Mouse (Mus musculus): ENCODE results near the gene Chd4. TPM values are rescaled to one million over a fixed set of nuclear protein-coding genes. Genes with fewer than 3 reads are reported as not detected.
"Not testable (repeated sequence)": the region's sequence is repeated elsewhere in the genome, so short reads cannot be mapped to it uniquely, and the experiment has no call there.

Chd4 gene
- polyA plus RNA-seq (2015; fragmentation: Nextera tagmentation; extraction: Ambion mirVana) = 98.9 and 112 TPM in 2 replicates

GRCm38 (mm10) chr6:125095391-125096278 is at the start of gene Chd4:
Gene Chd4, plus strand, starts transcription at chr6:125095981.
- peak within 1 kb of the TSS; percentile 82 for H3K4me3 ChIP-seq
- peaks cover 16% of the 10 kb centered on the region for H3K36me3 ChIP-seq
- 1% methylated on average over 41 of the region's 45 CpGs for WGBS
- ATAC-seq (replicated peaks) = peak; percentile 75
- H3K9me3 ChIP-seq = no peaks in the 10 kb centered on the region
- H3K4me1 ChIP-seq = peaks cover 41% of the 10 kb centered on the region
- no peaks in the 10 kb centered on the region for H3K27me3 ChIP-seq
- peak within 1 kb of the TSS; percentile 94 for H3K27ac ChIP-seq (replicated peaks)
- peak within 1 kb of the TSS; percentile 74 for H3K4me2 ChIP-seq (replicated peaks)
- peak within 1 kb of the TSS; percentile 84 for H3K9ac ChIP-seq (replicated peaks)

DNA sequence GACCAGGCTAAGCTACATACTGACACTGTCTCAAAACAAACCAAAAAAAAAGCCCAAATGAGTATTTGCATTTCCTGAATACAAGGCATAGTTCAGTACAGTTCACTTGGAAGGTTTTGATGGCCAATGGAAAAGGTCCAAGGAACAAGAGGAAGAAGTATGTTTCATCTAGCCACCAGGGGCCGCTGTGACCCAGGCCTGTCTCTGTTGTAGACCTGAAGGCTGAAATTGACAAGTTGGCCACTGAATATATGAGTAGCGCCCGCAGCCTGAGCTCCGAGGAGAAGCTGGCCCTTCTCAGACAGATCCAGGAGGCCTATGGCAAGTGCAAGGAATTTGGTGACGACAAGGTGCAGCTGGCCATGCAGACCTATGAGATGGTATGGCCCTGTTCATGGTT is 49.1 kb upstream of the Chd4 start:
- peaks cover 75% of the 10 kb centered on the region for H3K36me3 ChIP-seq

DNA sequence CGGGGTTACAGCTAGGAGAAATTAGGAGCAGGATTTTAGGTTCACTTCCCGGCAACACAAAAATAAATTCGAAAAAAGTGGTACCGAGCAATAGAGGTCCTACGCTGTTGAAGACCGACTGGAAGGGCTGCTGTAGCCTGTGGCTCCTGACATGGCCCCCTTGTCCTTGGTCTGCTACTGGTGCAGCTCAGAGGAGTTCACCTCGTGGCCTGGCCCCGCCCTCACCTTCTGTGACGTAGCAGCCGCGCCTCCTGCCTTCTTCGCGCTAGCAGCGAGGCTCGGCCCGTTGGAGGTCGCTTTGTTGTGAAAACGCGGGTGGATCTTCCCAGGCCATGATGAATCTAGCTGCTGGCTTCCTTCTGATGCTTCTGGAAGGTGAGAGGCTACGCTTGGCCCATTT is 46.1 kb upstream of the Chd4 start, which contains the start of gene Acrbp:
Gene Acrbp (plus strand): TSS at position 12 of the 400 bp plus-strand sequence.
- no peak within 1 kb of the TSS for H3K27ac ChIP-seq (replicated peaks)
- no peaks in the 10 kb centered on the region for H3K9me3 ChIP-seq
- no peak within 1 kb of the TSS for H3K9ac ChIP-seq (replicated peaks)
- 39% methylated on average over 20 of the region's 20 CpGs for WGBS
- no peak within 1 kb of the TSS for H3K4me3 ChIP-seq
- ATAC-seq (replicated peaks) = no peak
- H3K4me2 ChIP-seq (replicated peaks) = no peak within 1 kb of the TSS
- peaks cover 3% of the 10 kb centered on the region; the same call in 1 of the 2 replicates for H3K4me1 ChIP-seq
- H3K27me3 ChIP-seq = no peaks in the 10 kb centered on the region
- peaks cover 90% of the 10 kb centered on the region for H3K36me3 ChIP-seq

More for the DNA sequence above, 49.1 kb upstream of the Chd4 start:
- H3K9me3 ChIP-seq = no peaks in the 10 kb centered on the region
- WGBS = 28% methylated on average over 5 of the region's 5 CpGs
- no peaks in the 10 kb centered on the region for H3K27me3 ChIP-seq
- H3K4me2 ChIP-seq (replicated peaks) = no peak overlapping the region
- H3K4me1 ChIP-seq = peaks cover 5% of the 10 kb centered on the region; the same call in 1 of the 2 replicates
- ATAC-seq (replicated peaks) = peak; percentile 60
- H3K27ac ChIP-seq (replicated peaks) = 0 out of 2 replicates have a peak overlapping the region, but pooled peaks have one; percentile 35
- no peak overlapping the region for H3K9ac ChIP-seq (replicated peaks)
- no peak overlapping the region for H3K4me3 ChIP-seq

GRCm38 (mm10) chr6:125051237-125051636 is 44.5 kb upstream of the Chd4 start:
- Histone ChIP-seq H3K27ac (replicated peaks) (no peak overlapping the region), H3K9ac (replicated peaks) (no peak overlapping the region), H3K4me3 (no peak overlapping the region), H3K4me2 (replicated peaks) (no peak overlapping the region), H3K36me3 (peaks cover 82% of the 10 kb centered on the region), H3K4me1 (peaks cover 3% of the 10 kb centered on the region; the same call in 1 of the 2 replicates), H3K9me3 (no peaks in the 10 kb centered on the region), H3K27me3 (no peaks in the 10 kb centered on the region)
- no peak for ATAC-seq (replicated peaks)
- 70% methylated on average over 5 of the region's 5 CpGs for WGBS

GRCm38 (mm10) chr6:125061493-125061892 is 34.3 kb upstream of the Chd4 start:
- H3K9me3 ChIP-seq = no peaks in the 10 kb centered on the region
- H3K36me3 ChIP-seq = no peaks in the 10 kb centered on the region
- H3K4me1 ChIP-seq = no peaks in the 10 kb centered on the region
- 34% methylated on average over 6 of the region's 6 CpGs for WGBS
- no peak overlapping the region for H3K4me2 ChIP-seq (replicated peaks)
- no peaks in the 10 kb centered on the region for H3K27me3 ChIP-seq
- no peak overlapping the region for H3K4me3 ChIP-seq
- H3K9ac ChIP-seq (replicated peaks) = no peak overlapping the region
- ATAC-seq (replicated peaks) = no peak
- no peak overlapping the region for H3K27ac ChIP-seq (replicated peaks)

- H3K9ac ChIP-seq (replicated peaks) = no peak overlapping the region
- H3K4me3 ChIP-seq = no peak overlapping the region
- H3K4me2 ChIP-seq (replicated peaks) = no peak overlapping the region
- H3K27ac ChIP-seq (replicated peaks) = no peak overlapping the region
- no peaks in the 10 kb centered on the region for H3K27me3 ChIP-seq
- no peaks in the 10 kb centered on the region for H3K9me3 ChIP-seq
- no peaks in the 10 kb centered on the region for H3K4me1 ChIP-seq
- H3K36me3 ChIP-seq = no peaks in the 10 kb centered on the region
- WGBS = 73% methylated on average over 5 of the region's 5 CpGs
- ATAC-seq (replicated peaks) = no peak
These were observed 33.3 kb upstream of the Chd4 start for GRCm38 (mm10) chr6:125062511-125062910.

GRCm38 (mm10) chr6:125063906-125064305 is 31.9 kb upstream of the Chd4 start:
- no peak for ATAC-seq (replicated peaks)
- H3K4me2 ChIP-seq (replicated peaks) = no peak overlapping the region
- no peaks in the 10 kb centered on the region for H3K4me1 ChIP-seq

GRCm38 (mm10) chr6:125065223-125065622 is 30.6 kb upstream of the Chd4 start:
- not testable (repeated sequence) for H3K9ac ChIP-seq (replicated peaks); H3K27ac ChIP-seq (replicated peaks); H3K36me3 ChIP-seq; H3K9me3 ChIP-seq; H3K4me3 ChIP-seq; H3K4me2 ChIP-seq (replicated peaks); H3K4me1 ChIP-seq; ATAC-seq (replicated peaks); H3K27me3 ChIP-seq
- no CpG with 5 or more reads among the region's 1 CpGs for WGBS

More at GRCm38 (mm10) chr6:125063906-125064305, 31.9 kb upstream of the Chd4 start:
- no peak overlapping the region for H3K27ac ChIP-seq (replicated peaks)
- no peak overlapping the region for H3K4me3 ChIP-seq
- no peaks in the 10 kb centered on the region for H3K27me3 ChIP-seq
- H3K36me3 ChIP-seq = no peaks in the 10 kb centered on the region
- no peak overlapping the region for H3K9ac ChIP-seq (replicated peaks)
- H3K9me3 ChIP-seq = no peaks in the 10 kb centered on the region
- WGBS = 80% methylated on average over 6 of the region's 6 CpGs

- H3K9me3 ChIP-seq = no peaks in the 10 kb centered on the region
- H3K4me1 ChIP-seq = peaks cover 20% of the 10 kb centered on the region
- no peak within 1 kb of the TSS for H3K4me3 ChIP-seq
- H3K27me3 ChIP-seq = no peaks in the 10 kb centered on the region
- H3K27ac ChIP-seq (replicated peaks) = no peak within 1 kb of the TSS
- WGBS = 71% methylated on average over 8 of the region's 8 CpGs
- H3K4me2 ChIP-seq (replicated peaks) = no peak within 1 kb of the TSS
- no peak for ATAC-seq (replicated peaks)
- H3K9ac ChIP-seq (replicated peaks) = no peak within 1 kb of the TSS
- H3K36me3 ChIP-seq = no peaks in the 10 kb centered on the region
These were observed 28.2 kb upstream of the Chd4 start, which contains the start of gene Lpar5 for GRCm38 (mm10) chr6:125067571-125067995. Gene Lpar5, plus strand, starts transcription at chr6:125067920.

DNA sequence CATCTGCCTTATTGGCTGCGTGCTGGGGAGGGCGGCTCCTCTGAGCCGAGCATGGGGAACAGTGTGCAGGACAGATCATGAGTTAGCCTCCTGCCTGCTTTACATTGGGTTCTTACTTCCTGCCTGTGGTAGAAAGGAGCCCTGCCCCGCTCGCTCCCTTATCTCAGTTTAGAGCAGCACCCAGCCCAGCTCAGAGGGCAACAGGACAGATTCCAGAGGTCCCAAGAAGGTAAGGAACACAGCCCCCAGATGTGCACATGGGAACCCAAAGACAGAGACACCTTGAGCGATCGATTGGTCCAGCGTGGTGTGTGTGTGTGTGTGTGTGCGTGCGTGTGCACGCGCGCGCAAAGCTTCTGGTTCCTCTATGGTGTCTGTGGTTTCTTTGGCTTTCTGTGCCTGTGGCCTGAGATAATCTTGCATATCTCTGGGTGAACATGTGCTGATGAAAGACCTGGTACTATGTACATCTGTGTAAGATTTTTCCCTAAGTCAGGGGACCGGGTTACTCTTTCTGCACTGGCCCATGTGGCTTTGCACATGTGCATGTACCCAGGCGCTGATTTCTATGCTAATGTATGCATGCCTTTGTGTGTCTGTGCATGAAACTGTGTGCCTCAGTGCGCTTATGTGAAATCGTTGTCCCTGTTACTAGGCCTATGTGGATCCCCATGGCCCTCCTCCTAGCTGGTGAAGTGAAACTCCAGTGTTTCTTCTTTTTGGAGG is 24.4 kb upstream of the Chd4 start:
- Histone ChIP-seq H3K9ac (replicated peaks) (0 out of 2 replicates have a peak overlapping the region, but pooled peaks have one; percentile 3), H3K4me2 (replicated peaks) (peak overlapping the region; percentile 21; the same call in 1 of the 2 replicates), H3K4me3 (no peak overlapping the region), H3K4me1 (peaks cover 25% of the 10 kb centered on the region), H3K9me3 (no peaks in the 10 kb centered on the region), H3K27me3 (no peaks in the 10 kb centered on the region), H3K27ac (replicated peaks) (peak overlapping the region; percentile 97), H3K36me3 (no peaks in the 10 kb centered on the region)
- 70% methylated on average over 18 of the region's 18 CpGs for WGBS
- peak; percentile 94 for ATAC-seq (replicated peaks)

DNA sequence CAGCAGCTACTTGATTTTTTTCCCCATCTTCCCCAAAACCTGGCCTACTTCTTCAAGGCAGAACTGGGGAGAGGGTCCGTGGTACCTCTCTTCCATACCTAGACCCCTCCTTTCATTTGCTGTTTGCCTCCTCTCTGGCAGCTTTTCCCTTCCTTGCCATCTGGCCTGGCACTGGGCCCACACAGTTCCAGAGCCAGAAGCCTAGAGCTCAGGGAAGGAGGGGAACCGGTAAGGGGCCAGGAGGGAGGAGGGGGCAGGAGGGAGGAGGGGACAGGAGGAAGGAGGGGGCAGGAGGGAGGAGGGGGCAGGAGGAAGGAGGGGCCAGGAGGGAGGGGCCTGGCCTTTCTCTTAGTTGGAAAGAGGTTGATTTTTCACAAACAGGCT is 23.9 kb upstream of the Chd4 start:
- peak; percentile 83 for ATAC-seq (replicated peaks)
- Histone ChIP-seq H3K4me2 (replicated peaks) (peak overlapping the region; percentile 21; the same call in 1 of the 2 replicates), H3K36me3 (no peaks in the 10 kb centered on the region), H3K27me3 (no peaks in the 10 kb centered on the region), H3K9me3 (no peaks in the 10 kb centered on the region), H3K4me3 (no peak overlapping the region), H3K9ac (replicated peaks) (0 out of 2 replicates have a peak overlapping the region, but pooled peaks have one; percentile 3), H3K4me1 (peaks cover 25% of the 10 kb centered on the region), H3K27ac (replicated peaks) (peak overlapping the region; percentile 97)
- 15% methylated on average over 2 of the region's 2 CpGs for WGBS

DNA sequence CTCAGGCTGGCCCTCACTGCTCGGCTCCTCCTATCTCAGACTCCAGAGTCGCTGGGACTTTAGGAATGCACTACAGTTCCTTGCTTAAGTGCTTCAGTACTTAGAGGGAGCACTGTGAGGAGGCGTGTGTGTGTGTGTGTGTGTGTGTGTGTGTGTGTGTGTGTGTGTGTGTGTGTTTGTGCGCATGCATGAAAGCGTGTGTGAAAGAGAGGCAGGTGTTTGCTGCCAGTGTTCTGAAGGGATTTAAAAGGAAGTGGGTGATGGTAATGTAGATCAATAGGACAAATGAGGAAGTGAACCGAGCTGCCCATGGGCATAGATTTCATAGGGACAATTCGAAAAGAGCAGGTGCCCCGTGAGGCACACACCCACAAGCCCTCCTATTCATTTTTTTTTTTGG is 22.0 kb upstream of the Chd4 start:
- 0 out of 2 replicates have a peak, but pooled peaks cover 2% of the 10 kb centered on the region for H3K27me3 ChIP-seq
- no peak overlapping the region for H3K9ac ChIP-seq (replicated peaks)
- no peaks in the 10 kb centered on the region for H3K36me3 ChIP-seq
- no peak overlapping the region for H3K4me3 ChIP-seq
- no peak for ATAC-seq (replicated peaks)
- no peak overlapping the region for H3K27ac ChIP-seq (replicated peaks)
- H3K9me3 ChIP-seq = no peaks in the 10 kb centered on the region
- no peak overlapping the region for H3K4me2 ChIP-seq (replicated peaks)
- peaks cover 25% of the 10 kb centered on the region for H3K4me1 ChIP-seq
- 57% methylated on average over 8 of the region's 8 CpGs for WGBS
